27 mouse cellular contexts compared by ENCODE assay signal in the genomic region with DNA sequence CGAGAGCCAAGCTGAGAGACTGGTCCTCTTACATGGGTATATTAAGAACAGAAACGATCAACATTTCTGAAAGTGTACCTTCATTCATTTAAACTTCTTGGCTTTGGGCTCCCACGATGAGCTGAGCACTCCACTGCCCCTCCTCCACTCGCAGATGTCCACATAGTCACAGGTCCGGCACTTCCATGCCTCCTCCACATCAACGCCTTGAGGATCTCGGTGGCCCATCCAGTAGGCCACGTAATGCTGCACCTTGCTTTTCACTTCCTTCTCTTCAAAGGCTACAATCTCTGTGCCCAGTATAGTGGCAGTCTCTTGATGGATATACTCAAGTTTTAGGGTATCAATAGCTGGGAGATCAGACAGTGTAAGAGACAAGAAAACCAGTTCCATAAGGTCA.
"Had no signal": no experiment of that assay in that cellular context is flagged by ENCODE, and none has a peak within 500 bp of the region (broad histone marks: within the 10 kb centered on the region; RNA-seq: fewer than 3 reads in every experiment).

No protein-coding gene starts in this region.

- H3K9ac ChIP-seq: embryonic facial prominence, embryonic 12.5 days; embryonic facial prominence, embryonic 13.5 days; embryonic facial prominence, embryonic 15.5 days; forebrain, embryonic 12.5 days; forebrain, embryonic 13.5 days; forebrain, embryonic 15.5 days; forebrain, postnatal 0 days had no signal

- H3K27me3 ChIP-seq: embryonic facial prominence, embryonic 12.5 days; embryonic facial prominence, embryonic 13.5 days; embryonic facial prominence, embryonic 15.5 days; forebrain, embryonic 12.5 days; forebrain, embryonic 13.5 days; forebrain, embryonic 15.5 days had no signal

- H3K4me2 ChIP-seq: embryonic facial prominence, embryonic 12.5 days; embryonic facial prominence, embryonic 13.5 days; embryonic facial prominence, embryonic 15.5 days; forebrain, embryonic 12.5 days; forebrain, embryonic 13.5 days; forebrain, embryonic 15.5 days had no signal

- H3K4me1 ChIP-seq: embryonic facial prominence, embryonic 12.5 days had no signal

- ATAC-seq: forebrain, embryonic 13.5 days; forebrain, embryonic 14.5 days; forebrain, embryonic 15.5 days; forebrain, embryonic 16.5 days; forebrain, postnatal 0 days had no signal

- H3K9me3 ChIP-seq: forebrain, embryonic 13.5 days had no signal

- H3K4me3 ChIP-seq: embryonic facial prominence, embryonic 10.5 days; embryonic facial prominence, embryonic 12.5 days; embryonic facial prominence, embryonic 13.5 days; embryonic facial prominence, embryonic 15.5 days; erythroblast, embryonic 14.5 days; forebrain, embryonic 10.5 days; forebrain, embryonic 12.5 days; forebrain, embryonic 13.5 days; forebrain, embryonic 15.5 days; gastrocnemius, adult 2 months; heart, adult 2 months had no signal

- DNase-seq: cerebellum, adult 2 months; cerebellum, adult 8-10 months; cerebellum, adult 9-10 months; cerebellum, adult 9-11 months; cerebellum, postnatal 10 days; cerebellum, postnatal 14 days; cerebellum, postnatal 25 days; cerebellum, postnatal 36 days; embryo, embryonic 11 days; forebrain, postnatal 0 days; gastrocnemius, adult 2 months; gastrocnemius, postnatal 10 days; gastrocnemius, postnatal 14 days; gastrocnemius, postnatal 25 days; gastrocnemius, postnatal 36 days; heart, adult 2 months had no signal

- H3K27ac ChIP-seq: embryonic facial prominence, embryonic 10.5 days; embryonic facial prominence, embryonic 12.5 days; embryonic facial prominence, embryonic 13.5 days; embryonic facial prominence, embryonic 15.5 days; forebrain, embryonic 10.5 days; forebrain, embryonic 12.5 days; forebrain, embryonic 13.5 days; forebrain, embryonic 15.5 days; gastrocnemius, adult 2 months; heart, adult 2 months had no signal
